Mouse (Mus musculus) forebrain, embryonic 13.5 days (tissue): Measurements from ENCODE around the gene Stxbp4. TPM values are rescaled to one million over a fixed set of nuclear protein-coding genes. Genes with fewer than 3 reads are reported as not detected.

Experiments
- ATAC-seq: fragments of 200-750 bp; cut with Nextera tagmentation; 2 replicates; pipeline ENCODE4 v1.8.0; 2017
- H3K27ac ChIP-seq: fragments of 300-500 bp; sonication (generic); 2 replicates; pipeline ENCODE4 v1.5.1; 2015; ENCODE audit warnings: inconsistent platforms, mild to moderate bottlenecking, moderate library complexity
- H3K27me3 ChIP-seq: fragments of 300-500 bp; sonication (generic); 2 replicates; pipeline ENCODE4 v1.6.1; 2015; ENCODE audit warnings: mild to moderate bottlenecking, inconsistent platforms
- H3K36me3 ChIP-seq: fragments of 300-500 bp; sonication (generic); 2 replicates; pipeline ENCODE4 v1.6.1; 2015; ENCODE audit warnings: mild to moderate bottlenecking, inconsistent platforms; ENCODE audit not compliant: poor library complexity, severe bottlenecking
- H3K4me1 ChIP-seq: fragments of 300-500 bp; sonication (generic); 2 replicates; pipeline ENCODE4 v1.6.1; 2015; ENCODE audit warnings: inconsistent platforms
- H3K4me2 ChIP-seq: fragments of 300-500 bp; sonication (generic); 2 replicates; pipeline ENCODE4 v1.6.1; 2015; ENCODE audit warnings: inconsistent platforms, mild to moderate bottlenecking, moderate library complexity
- H3K4me3 ChIP-seq: fragments of 300-500 bp; sonication (generic); 2 replicates; pipeline ENCODE4 v1.5.1; 2015; ENCODE audit warnings: mild to moderate bottlenecking, inconsistent platforms
- H3K9ac ChIP-seq: fragments of 300-500 bp; sonication (generic); 2 replicates; pipeline ENCODE4 v1.6.1; 2015; ENCODE audit warnings: mild to moderate bottlenecking, inconsistent platforms
- H3K9me3 ChIP-seq: fragments of 300-500 bp; sonication (generic); replicated peaks from 2 replicates; pipeline ENCODE4 v1.6.1; 2016; ENCODE audit warnings: inconsistent platforms
- WGBS: fragments of 180-500 bp; shearing (Covaris S2); methylation state at CpG from one replicate; pipeline ENCODE4 v1.1.7; 2015; 5-methylcytosine and 5-hydroxymethylcytosine counted together
- polyA plus RNA-seq: library from polyadenylated mRNA; unstranded; fragments of >200 nt; fragmentation: Nextera tagmentation; extraction: Ambion mirVana; gene quantifications from 2 replicates; pipeline ENCODE4 v1.2.1, GENCODE M21; 2015

The Stxbp4 gene
- polyA plus RNA-seq, 1 experiment from 2014 or later = 29.4 TPM

DNA sequence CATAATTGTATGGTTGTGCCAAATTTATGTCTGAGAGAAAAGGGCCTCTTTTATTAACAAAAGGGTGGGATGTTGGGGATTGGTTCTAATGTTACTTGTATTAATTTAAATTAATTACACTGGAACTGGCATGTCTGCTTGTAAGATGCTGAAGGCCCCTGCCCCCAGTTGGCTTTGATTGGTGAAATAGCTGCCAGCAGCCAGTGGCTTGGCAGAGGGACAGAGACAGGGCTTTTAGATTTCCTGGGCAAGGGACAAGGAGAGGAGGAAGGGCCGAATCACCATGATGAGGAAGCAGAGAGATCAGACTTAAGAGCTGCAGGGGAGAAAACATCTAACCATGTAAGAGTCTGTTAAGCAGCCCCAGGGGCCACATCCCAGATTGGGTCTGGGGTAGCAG lies 46.9 kb downstream of the Stxbp4 start:
- Histone ChIP-seq H3K4me3 (no peak overlapping the region), H3K27me3 (no peaks in the 10 kb centered on the region), H3K9ac (no peak overlapping the region), H3K36me3 (peaks cover 47% of the 10 kb centered on the region), H3K4me1 (no peaks in the 10 kb centered on the region), H3K27ac (no peak overlapping the region), H3K9me3 (no peaks in the 10 kb centered on the region), H3K4me2 (no peak overlapping the region)
- no peak for ATAC-seq
- 70% methylated on average over 1 of the region's 1 CpGs for WGBS

- peaks cover 5% of the 10 kb centered on the region; the same call in 1 of the 2 replicates for H3K9me3 ChIP-seq
- no peak overlapping the region for H3K4me2 ChIP-seq
- no peak overlapping the region for H3K4me3 ChIP-seq
- no peak overlapping the region for H3K27ac ChIP-seq
- peaks cover 37% of the 10 kb centered on the region for H3K36me3 ChIP-seq
- WGBS = 95% methylated on average over 8 of the region's 8 CpGs
- no peaks in the 10 kb centered on the region for H3K4me1 ChIP-seq
- H3K27me3 ChIP-seq = no peaks in the 10 kb centered on the region
- ATAC-seq = no peak
- no peak overlapping the region for H3K9ac ChIP-seq
Observed at GRCm38 (mm10) chr11:90586203-90586602, 51.7 kb downstream of the Stxbp4 start.

GRCm38 (mm10) chr11:90585754-90586153 lies 52.1 kb downstream of the Stxbp4 start:
- no peak overlapping the region for H3K9ac ChIP-seq
- no peak for ATAC-seq
- no peak overlapping the region for H3K4me2 ChIP-seq
- WGBS = 88% methylated on average over 2 of the region's 2 CpGs
- no peak overlapping the region for H3K4me3 ChIP-seq
- no peak overlapping the region for H3K27ac ChIP-seq
- H3K36me3 ChIP-seq = peaks cover 33% of the 10 kb centered on the region
- H3K9me3 ChIP-seq = peaks cover 5% of the 10 kb centered on the region; the same call in 1 of the 2 replicates
- H3K27me3 ChIP-seq = no peaks in the 10 kb centered on the region
- no peaks in the 10 kb centered on the region for H3K4me1 ChIP-seq

GRCm38 (mm10) chr11:90577057-90577780 lies 60.7 kb downstream of the Stxbp4 start:
- H3K9ac ChIP-seq = no peak overlapping the region
- no peak overlapping the region for H3K27ac ChIP-seq
- WGBS = 94% methylated on average over 7 of the region's 7 CpGs
- no peaks in the 10 kb centered on the region for H3K9me3 ChIP-seq
- H3K36me3 ChIP-seq = peaks cover 28% of the 10 kb centered on the region
- H3K4me2 ChIP-seq = no peak overlapping the region
- ATAC-seq = no peak
- no peak overlapping the region for H3K4me3 ChIP-seq
- no peaks in the 10 kb centered on the region for H3K27me3 ChIP-seq
- H3K4me1 ChIP-seq = no peaks in the 10 kb centered on the region

DNA sequence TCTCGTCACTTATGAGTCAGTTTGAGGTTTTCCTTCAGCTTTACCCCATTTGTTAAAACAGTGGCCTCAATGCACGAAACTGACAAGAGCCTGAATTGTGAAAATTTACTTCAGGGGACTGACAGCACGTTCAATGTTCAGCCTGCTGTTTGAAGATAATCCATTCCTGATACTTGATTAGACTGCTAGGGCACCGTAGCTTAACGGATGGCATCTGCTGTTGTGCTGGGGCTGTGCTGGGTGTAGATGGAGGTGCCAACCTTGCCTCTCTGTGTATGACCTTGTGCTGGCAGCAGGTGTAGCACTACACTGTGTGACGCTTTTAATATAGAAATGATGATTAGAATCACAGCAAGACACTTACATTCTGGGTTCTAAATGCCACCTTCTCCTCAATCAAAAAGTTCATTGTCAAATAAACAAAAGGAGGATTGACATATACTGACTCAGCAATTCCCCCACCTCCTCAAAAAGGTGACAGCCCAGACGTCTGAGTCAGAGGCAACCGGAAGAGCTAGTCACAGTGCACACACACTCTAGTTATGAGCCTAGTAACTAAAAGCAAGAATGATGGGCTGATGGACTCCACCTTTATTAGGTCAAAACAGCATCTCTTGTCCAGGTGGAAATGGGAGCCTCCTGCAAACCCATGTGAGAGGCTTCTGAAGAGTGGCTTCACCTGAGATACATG lies 61.5 kb downstream of the Stxbp4 start:
- no peak overlapping the region for H3K4me2 ChIP-seq
- 85% methylated on average over 8 of the region's 8 CpGs for WGBS
- no peak for ATAC-seq
- H3K27ac ChIP-seq = no peak overlapping the region
- H3K4me3 ChIP-seq = no peak overlapping the region
- H3K4me1 ChIP-seq = no peaks in the 10 kb centered on the region
- peaks cover 29% of the 10 kb centered on the region for H3K36me3 ChIP-seq
- H3K9ac ChIP-seq = no peak overlapping the region
- H3K9me3 ChIP-seq = no peaks in the 10 kb centered on the region
- no peaks in the 10 kb centered on the region for H3K27me3 ChIP-seq

GRCm38 (mm10) chr11:90575491-90576048 lies 62.3 kb downstream of the Stxbp4 start:
- Histone ChIP-seq H3K27me3 (no peaks in the 10 kb centered on the region), H3K4me3 (no peak overlapping the region), H3K9ac (no peak overlapping the region), H3K4me1 (no peaks in the 10 kb centered on the region), H3K9me3 (no peaks in the 10 kb centered on the region), H3K36me3 (peaks cover 35% of the 10 kb centered on the region), H3K27ac (no peak overlapping the region), H3K4me2 (no peak overlapping the region)
- no peak for ATAC-seq
- WGBS = 94% methylated on average over 7 of the region's 7 CpGs

DNA sequence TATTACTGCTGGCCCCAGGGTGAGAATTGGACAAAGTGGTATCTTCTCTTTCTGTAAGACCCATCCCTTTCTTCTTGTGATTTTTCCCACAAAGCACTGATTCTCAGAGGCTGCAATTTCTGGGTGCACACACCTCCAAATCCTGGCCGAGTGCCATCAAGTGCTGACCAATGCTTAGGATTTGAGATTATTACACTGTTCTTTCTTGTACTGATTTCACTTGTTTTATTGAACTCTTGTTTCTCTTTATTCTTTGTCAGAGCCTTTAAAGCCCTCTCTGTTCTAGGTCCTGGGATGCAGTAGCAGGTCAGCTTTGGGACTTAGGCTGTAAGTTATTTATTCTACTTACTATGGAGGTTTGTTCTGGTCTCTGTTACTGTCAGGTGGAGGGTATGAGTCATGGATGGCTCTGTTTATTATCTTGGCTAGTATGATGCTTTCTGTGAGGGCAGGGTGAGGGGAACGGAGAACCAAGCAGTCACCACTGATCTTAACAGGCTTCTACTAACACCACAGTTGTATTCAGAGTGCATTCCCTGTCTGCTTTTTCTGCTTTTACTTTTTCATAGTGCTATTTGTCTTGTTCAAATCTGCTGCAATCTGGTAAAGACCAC lies 67.1 kb downstream of the Stxbp4 start:
- peaks cover 36% of the 10 kb centered on the region for H3K36me3 ChIP-seq
- no peaks in the 10 kb centered on the region for H3K4me1 ChIP-seq
- no peak for ATAC-seq

DNA sequence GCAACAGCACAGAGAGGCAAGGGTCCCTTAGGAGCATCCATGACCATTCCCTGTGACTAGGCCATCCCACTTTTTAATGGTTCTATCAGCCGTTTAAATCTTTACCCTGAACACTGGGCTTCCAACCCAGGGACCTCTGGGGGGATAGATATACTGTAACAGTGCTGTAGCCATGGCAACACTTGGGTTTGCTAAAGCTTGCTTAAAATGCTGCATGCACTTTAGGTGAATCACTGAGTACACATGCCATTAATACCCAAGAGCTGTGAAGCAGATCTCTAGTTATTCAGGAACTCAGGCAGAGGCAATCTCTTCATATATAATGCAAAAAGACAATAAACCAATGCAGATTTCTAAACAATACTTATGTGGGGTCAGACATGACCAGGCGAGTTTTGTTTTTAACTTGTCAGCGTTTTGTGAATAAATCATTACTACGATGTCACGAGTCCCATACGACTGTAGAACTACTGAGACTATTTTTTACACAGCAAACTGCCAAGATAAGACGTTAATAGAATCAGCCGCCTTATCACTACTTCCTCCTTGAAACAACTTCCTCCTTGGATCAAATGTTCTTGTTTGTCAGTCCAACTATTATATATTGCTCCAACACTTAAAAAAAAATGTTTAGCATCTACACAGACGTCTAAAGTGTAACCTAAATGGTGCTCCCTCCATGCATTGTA lies 79.4 kb downstream of the Stxbp4 start:
- Histone ChIP-seq H3K4me3 (no peak overlapping the region), H3K4me2 (no peak overlapping the region), H3K9ac (no peak overlapping the region), H3K4me1 (peaks cover 5% of the 10 kb centered on the region; the same call in 1 of the 2 replicates), H3K27me3 (0 out of 2 replicates have a peak, but pooled peaks cover 5% of the 10 kb centered on the region), H3K36me3 (no peaks in the 10 kb centered on the region), H3K27ac (no peak overlapping the region), H3K9me3 (no peaks in the 10 kb centered on the region)
- WGBS = 89% methylated on average over 9 of the region's 9 CpGs
- no peak for ATAC-seq

More for the DNA sequence above, 67.1 kb downstream of the Stxbp4 start:
- H3K9me3 ChIP-seq = no peaks in the 10 kb centered on the region
- H3K27me3 ChIP-seq = no peaks in the 10 kb centered on the region
- H3K9ac ChIP-seq = no peak overlapping the region
- H3K4me3 ChIP-seq = no peak overlapping the region
- WGBS = 91% methylated on average over 2 of the region's 2 CpGs
- H3K4me2 ChIP-seq = no peak overlapping the region
- H3K27ac ChIP-seq = no peak overlapping the region

DNA sequence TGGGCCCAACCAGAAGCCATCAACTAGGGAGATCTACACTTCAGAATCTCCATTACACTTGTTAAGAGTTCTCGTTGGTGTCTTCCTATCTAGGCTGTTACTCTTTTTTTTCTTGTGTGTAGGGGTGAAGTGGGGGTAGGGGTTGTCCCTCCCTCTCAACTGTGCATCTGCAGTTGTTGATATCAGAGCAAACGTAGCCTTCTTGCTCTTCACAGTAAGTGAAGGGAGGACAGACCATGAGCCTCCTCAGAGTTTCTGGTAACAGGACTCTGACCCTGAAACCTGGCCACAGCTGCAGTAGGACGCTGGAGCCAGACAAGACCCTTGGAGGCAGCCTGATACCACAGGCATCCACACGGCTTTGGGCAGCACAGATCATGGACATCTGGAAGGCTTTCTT lies 81.4 kb downstream of the Stxbp4 start:
- H3K4me2 ChIP-seq = no peak overlapping the region
- peaks cover 22% of the 10 kb centered on the region for H3K4me1 ChIP-seq
- no peak overlapping the region for H3K4me3 ChIP-seq
- no peaks in the 10 kb centered on the region for H3K36me3 ChIP-seq
- ATAC-seq = no peak
- peaks cover 9% of the 10 kb centered on the region; the same call in 1 of the 2 replicates for H3K27me3 ChIP-seq
- no peak overlapping the region for H3K27ac ChIP-seq
- H3K9ac ChIP-seq = no peak overlapping the region
- H3K9me3 ChIP-seq = no peaks in the 10 kb centered on the region
- 82% methylated on average over 4 of the region's 4 CpGs for WGBS

- 62% methylated on average over 5 of the region's 5 CpGs for WGBS
- Histone ChIP-seq H3K9me3 (no peaks in the 10 kb centered on the region), H3K27me3 (peaks cover 30% of the 10 kb centered on the region), H3K36me3 (no peaks in the 10 kb centered on the region), H3K4me3 (no peak overlapping the region), H3K4me2 (no peak overlapping the region), H3K27ac (no peak overlapping the region), H3K4me1 (peaks cover 32% of the 10 kb centered on the region), H3K9ac (no peak overlapping the region)
- no peak for ATAC-seq
Observed at GRCm38 (mm10) chr11:90553963-90554362, 83.9 kb downstream of the Stxbp4 start.

DNA sequence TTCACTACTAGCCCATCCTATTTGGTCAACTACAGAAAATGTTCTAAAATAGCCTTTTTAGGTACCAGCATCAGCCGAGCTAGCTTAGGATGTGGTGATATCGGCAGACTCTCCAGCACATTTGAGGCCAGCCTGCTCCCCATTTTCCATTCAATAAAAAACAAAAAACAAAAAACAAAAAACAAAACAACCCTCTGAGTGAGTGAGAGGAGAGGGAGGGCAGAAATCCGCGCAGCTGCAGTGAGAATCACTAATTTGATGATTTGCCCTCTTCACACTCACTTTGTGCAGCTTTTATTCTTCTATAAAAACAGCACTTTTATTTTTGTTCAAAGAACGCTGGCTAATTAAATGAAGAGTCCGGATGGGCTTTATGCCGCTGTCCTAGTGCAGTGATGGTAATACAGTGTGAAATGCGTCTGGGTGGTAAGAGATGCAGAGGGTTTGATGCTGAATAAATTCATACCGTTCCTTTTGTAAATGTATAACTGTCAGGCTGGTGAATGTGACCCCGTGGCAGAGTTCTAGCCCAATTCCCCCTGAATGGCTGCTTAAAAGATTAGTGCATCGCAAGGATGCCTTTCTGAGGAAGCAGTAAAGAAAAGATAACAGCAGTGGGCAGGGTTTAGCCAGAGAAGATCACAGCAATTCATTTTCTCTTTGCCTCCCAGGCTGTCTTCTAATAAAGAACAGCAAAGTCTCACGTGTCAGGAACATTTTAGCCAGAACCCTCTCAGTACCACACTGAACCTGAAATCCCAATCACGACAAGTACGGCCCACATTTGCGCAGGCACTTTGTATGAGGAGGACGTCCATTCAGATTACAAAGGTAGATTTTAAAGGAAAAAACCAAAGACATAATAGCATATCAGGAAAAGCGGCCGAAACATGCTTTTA lies 85.3 kb downstream of the Stxbp4 start:
- Histone ChIP-seq H3K9ac (no peak overlapping the region), H3K27ac (peak overlapping the region; percentile 49), H3K4me2 (peak overlapping the region; percentile 33), H3K4me1 (peaks cover 43% of the 10 kb centered on the region), H3K27me3 (peaks cover 30% of the 10 kb centered on the region), H3K4me3 (no peak overlapping the region), H3K9me3 (no peaks in the 10 kb centered on the region), H3K36me3 (no peaks in the 10 kb centered on the region)
- 17% methylated on average over 18 of the region's 18 CpGs for WGBS
- ATAC-seq = peak; percentile 75; the same call in 1 of the 2 replicates
